Mouse (Mus musculus) cerebellum, adult 18-20 months (tissue): Measurements from ENCODE around the gene Clcnka.
A peak's percentile ranks its signal among the peaks of the same experiment; 100 is the strongest.

Experiments used
- DNase-seq, 2 experiments: peaks; one replicate each; pipeline ENCODE4 v3.0.0; 2021

Gene Clcnka

DNA sequence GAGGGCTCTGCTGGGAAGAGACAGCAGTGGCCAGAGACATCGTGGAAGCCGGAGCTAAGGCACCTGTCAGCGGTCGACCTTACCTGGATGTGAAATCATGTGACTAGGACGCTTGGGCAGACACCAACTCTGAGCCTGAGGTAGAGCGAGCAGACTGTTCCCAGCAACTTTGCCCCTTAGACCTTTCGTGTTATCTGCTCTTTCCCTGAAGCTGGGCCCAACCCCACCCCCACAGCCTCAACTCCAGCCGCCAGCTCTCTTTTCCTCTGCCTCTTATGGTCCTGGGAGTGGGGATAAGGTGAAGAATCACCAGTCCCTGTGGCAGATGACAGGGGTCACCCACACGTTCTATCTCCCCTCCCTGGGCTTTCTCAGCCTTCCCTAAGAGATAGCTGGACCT lies 22.4 kb upstream of the Clcnka start:
- no peak for DNase-seq

- no peak for DNase-seq
Measured at GRCm38 (mm10) chr4:141420192-141420829, 21.8 kb upstream of the Clcnka start, which contains the start of gene Hspb7. Gene Hspb7 (plus strand): TSS chr4:141420779.

- no peak for DNase-seq
Measured at GRCm38 (mm10) chr4:141419398-141420191, 21.1 kb upstream of the Clcnka start.

GRCm38 (mm10) chr4:141415924-141416323 lies 17.4 kb upstream of the Clcnka start, which contains the start of gene Clcnkb:
Gene Clcnkb (minus strand): TSS chr4:141416014.
- no peak for DNase-seq

DNA sequence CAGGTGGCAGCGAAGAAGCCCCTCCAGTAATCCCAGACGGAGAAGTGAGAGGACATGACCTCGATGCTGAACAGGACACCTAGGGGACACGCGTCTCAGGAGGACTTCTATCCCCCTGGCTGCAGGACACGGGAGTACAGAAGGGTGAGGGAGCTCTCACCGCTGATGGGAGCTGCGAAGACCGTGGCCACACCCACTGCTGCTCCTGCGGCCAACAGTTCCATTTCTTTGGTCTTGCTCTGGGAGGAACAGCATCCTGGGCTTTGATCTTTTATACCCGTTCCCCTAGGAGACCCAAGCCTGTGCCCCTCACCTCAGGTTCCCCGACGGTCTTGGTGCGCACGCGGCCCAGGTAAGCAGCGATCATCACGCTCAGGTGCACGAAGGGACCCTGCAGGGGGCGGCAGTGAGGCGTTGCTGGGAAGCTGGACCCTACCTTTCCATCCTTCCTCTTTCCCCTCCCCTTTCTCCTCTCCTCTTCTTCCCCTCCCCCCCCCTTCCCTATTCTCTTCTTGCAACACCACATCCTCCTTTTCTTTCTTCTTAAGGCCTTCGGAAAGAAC lies 13.0 kb upstream of the Clcnka start:
- peak in 1 of 2 experiments; percentile 22 for DNase-seq

GRCm38 (mm10) chr4:141408577-141408976 lies 10.1 kb upstream of the Clcnka start:
- no peak for DNase-seq

- no peak for DNase-seq
Measured at GRCm38 (mm10) chr4:141406516-141407299, 8.2 kb upstream of the Clcnka start.

DNA sequence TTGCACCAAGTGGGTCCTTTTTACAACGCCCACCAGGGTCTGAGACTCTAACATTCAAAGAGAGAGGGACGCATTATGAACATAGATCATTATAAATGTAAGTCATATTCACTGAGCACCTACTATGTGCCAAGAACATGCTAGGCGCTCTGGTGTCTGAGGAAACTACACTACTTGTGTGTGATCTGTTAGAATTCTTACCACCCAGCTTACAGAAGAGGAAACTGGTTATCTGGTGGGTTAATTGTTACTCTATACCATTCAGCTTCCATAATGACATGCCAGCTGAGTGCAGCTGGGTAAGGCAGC lies 6.7 kb upstream of the Clcnka start:
- no peak for DNase-seq

- DNase-seq: peak; percentile 80 to 89
Measured at GRCm38 (mm10) chr4:141404518-141405313, 6.2 kb upstream of the Clcnka start.

DNA sequence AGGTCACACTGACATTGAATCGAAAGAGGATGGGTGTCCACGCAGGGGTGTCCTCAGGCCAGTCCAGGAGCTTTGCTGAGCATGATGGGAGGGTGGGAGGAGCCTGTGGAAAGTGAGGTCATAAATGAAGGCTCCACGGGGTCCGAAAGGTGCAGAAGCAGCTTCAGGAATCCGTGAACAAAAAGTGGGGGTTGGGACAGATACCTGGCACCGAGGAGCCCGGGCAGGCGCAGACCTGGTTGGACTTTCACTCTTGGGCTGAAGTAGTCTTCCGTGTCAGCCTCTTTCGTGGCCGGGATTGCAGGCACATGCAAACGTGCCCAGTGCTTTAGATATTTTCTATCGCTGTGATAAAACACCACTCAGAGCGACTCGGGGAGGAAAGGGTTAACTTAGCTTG lies 1.6 kb upstream of the Clcnka start:
- no peak for DNase-seq

- no peak for DNase-seq
Measured at GRCm38 (mm10) chr4:141397861-141398260, 663 bp downstream of the Clcnka start.

GRCm38 (mm10) chr4:141394751-141395150 lies 3.8 kb downstream of the Clcnka start:
- no peak for DNase-seq

- DNase-seq: no peak
Measured at GRCm38 (mm10) chr4:141391293-141391692, 7.2 kb downstream of the Clcnka start.

GRCm38 (mm10) chr4:141389366-141390150 lies 9.0 kb downstream of the Clcnka start:
- no peak for DNase-seq

DNA sequence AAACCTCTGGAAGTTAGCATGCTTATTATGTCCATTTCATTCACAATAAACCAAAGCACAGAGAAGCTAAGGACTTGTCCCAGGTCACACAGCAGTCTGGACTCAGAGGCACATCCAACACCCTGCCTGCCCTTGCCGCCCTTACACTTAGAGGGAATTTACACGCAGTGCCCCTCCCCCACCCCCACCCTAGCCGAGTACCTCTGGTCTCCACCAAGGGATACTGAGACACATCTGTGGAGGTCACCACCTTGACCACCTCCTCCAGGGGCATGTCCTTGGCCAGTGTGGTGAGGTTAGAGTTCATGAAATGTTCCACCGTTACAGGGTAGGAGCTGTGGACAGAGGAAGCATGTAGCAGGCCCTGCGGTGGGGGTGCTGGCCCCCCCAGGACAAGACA lies 10.6 kb downstream of the Clcnka start:
- DNase-seq: no peak

- peak; percentile 61 to 65 for DNase-seq
Measured at GRCm38 (mm10) chr4:141387093-141387784, 11.3 kb downstream of the Clcnka start.

- no peak for DNase-seq
Measured at GRCm38 (mm10) chr4:141386150-141386549, 12.4 kb downstream of the Clcnka start.

GRCm38 (mm10) chr4:141385275-141385674 lies 13.2 kb downstream of the Clcnka start:
- DNase-seq: peak; percentile 54 to 57

DNA sequence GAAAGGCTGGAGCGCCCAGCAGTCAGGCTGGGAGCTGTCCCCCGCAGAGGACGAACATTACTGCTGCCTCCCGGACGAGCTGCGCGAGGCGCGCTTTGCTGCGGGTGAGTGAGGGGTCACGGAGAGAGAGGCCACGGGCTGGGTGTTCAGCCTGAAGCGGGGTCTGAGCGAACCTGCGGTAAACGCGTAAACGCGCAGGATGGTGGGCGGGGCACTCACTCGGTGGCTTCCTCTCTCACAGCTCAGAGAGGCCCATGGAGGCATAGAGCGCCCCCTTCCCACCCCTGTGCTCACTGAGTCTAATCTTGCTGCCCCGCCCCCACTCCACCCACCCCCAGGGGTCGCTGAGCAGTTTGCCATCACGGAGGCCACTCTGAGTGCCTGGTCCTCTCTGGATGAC lies 16.1 kb downstream of the Clcnka start:
- DNase-seq: no peak

DNA sequence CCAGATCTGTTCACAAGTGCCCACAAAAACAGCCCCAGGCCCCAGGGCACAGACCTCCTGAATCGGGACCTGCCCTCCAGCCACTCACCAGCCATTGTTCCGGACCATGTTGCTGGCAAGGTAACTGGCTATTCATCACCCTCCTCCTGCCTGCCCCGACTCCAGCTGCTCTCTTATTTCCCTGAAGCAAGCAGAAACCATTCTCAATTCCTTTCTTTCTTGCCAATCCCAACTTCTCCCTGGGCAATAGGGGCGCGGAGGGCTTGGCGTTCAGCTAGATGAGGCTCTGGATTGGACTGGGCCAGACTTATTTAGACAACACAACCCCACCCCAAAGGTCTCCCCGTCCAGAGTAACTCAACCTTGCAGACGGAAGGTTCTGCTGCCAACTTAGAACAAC lies 18.9 kb downstream of the Clcnka start:
- no peak for DNase-seq

DNA sequence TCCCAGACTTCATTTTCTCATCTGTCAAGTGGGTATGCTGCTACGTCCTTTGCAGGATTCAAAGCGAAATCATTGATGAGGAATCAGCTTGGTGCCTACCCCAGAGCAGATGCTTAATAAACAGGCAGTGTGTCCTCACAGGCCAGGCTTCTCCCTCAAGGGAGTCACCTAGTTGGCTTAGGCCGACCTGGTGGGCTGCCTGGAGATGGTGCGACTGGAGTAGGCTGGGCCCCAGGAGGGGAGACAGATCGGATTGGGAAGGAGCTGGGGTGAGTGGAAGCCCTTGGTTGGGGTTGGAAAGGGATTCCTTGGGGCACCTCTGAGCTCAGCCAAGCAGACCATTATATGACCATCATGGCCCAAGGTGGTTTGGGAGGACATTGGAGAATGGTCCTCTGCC lies 26.1 kb downstream of the Clcnka start:
- DNase-seq: no peak
